Mouse (Mus musculus): ENCODE data around the gene Slc38a2.

- TF ChIP-seq FLI1 (IDR thresholded peaks at IDR 0.05; ENCODE audit: low read length) (no peak), GATA1 (IDR thresholded peaks at IDR 0.05; ENCODE audit: borderline replicate concordance, low read length) (no peak)
These were observed 9.6 kb downstream of the Slc38a2 start for GRCm38 (mm10) chr15:96689919-96690318.
